Mouse (Mus musculus): ENCODE data around the gene Ampd2.

Ampd2 gene

DNA sequence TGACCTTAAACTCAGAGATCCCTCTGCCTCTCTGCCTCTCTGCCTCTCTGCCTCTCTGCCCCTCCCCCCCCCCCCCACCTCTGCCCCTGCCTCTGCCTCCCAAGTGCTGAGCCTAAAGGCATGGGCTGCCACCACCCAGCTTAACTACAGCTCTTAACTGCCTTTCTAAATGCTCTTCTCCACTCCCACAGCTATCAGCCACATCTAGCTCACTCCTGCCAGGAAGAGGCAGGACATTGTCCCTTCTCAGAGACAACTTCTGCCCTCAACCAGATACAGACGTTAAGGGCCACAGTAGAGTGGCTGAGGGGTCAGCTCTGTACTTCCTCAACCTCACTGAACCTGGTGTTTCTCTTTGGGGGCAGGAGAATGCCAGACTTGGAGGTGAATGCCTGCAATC is 17.6 kb downstream of the Ampd2 start:
- DNase-seq = no peak

DNA sequence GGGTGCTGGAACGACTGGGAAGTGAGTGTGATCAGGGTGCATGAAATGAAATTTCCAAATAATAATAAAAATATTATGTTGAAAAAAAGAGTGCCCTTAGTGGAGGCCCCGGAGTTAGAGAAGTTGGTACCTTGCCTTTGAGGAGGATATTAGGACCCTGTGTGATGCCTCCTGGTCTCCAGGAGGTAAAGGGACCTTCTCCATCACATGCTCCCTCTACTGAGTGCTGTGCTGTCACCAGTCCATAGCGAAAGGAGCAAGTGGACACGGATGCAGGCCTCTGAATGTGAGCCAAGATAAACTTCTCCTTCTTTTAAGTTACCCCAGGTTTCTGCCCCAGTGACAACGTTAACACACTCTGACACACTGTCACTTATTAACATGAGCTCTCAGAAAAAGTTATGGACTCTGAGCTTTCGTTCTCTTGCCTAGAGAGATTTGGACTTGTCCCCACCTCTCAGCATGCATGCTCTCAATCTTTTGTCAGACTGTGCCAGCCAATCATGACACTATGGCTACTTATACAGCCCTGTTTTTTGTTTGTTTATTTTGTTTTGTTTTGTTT is 19.0 kb downstream of the Ampd2 start:
- no peak for DNase-seq

DNA sequence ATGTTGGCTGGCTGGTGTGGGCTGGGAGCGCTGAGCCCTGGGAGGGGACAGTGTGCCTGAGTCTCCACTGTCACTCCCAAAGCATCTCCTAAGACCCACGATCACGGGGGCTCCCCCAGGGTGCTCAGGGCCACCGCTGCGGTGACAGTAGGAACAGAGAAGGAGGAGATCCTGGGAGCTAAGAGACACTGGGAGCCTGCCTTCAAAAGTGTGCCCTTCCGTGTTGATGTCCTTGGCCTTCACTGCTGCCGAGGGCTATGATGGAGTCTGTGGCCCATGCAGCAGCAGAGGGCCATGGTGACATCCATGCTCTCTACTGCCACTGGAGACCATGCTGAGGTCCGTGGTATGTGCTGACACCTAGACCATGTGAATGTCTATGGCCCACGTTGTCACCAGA is 20.9 kb downstream of the Ampd2 start:
- no peak for DNase-seq

DNA sequence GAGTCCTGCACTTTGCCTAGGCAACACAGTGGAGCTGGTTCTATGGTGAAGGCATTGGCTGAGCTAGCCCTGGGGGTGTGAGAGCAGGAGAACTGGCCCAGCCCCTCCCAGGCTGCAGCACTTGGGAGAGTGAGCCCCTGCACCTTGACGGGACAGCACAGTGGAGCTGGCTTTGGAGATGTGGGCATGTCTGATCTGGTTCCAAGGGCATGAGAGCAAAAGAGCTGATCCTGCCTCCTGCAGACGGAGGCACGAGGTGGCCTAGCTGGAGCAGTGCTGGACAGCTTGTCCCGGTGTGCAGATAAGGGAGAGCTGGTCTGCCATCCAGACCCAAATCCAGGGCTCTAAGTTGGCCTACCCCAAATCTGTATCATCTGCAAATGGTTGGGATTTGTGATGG is 21.8 kb downstream of the Ampd2 start:
- no peak for DNase-seq

DNA sequence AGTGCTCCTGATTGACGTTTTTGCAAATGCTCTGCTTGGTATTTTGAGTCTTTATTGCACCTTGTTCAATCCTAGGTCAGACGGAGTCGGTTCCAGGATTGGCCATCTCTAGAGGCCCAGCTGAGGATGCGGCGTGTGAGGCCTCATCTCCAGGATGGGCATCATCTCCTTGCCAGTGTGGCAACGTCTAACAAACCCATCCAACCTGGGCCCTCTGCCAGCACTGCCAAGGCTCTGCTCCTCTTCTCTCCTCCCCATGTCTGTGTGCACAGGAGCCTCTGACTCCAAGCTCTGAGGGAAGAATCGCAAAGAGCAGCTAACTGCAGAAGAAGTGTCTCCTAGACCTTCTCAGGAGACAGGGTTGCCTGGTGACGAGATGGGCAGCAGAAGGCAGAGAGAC is 23.8 kb downstream of the Ampd2 start:
- peak in 1 of 2 experiments; percentile 46 for DNase-seq

DNA sequence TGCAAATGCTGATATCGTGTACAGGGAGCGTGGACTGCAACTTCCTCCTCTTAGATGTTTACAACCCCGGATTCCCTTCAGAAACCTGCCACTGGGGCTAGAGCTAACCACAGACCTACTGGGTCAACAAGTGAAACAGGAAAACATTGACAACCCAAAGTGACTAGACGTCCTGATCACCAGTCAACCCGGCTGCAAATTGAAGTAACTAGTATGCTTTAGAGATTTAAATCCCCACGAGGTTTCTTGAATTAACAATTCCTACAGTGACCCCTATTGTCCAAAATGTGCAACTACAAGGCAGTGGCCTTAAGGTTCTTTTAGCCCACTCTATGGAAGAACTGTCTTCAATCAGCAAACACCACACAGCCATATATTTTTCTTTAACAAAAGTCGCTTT is 25.0 kb downstream of the Ampd2 start:
- DNase-seq = peak; percentile 72 to 82

DNA sequence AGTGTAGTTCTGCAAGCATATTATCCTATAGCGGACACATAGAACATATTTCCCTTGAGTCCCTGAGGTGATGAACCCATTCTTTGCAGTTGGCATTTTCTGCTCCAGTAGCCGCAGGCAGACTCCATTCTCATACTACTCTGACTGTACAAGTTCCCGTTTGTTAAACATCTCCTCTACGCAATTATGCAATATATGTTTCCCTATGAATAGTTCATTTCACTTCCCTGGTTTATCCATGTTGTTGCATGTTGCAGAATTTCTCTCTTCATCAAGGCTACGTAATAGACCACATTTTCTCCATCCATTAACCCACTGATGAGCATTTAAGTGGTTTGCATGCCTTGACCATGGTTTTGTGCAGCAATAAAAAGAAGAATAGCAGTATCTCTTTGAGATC is 36.0 kb downstream of the Ampd2 start:
- DNase-seq = no peak

DNA sequence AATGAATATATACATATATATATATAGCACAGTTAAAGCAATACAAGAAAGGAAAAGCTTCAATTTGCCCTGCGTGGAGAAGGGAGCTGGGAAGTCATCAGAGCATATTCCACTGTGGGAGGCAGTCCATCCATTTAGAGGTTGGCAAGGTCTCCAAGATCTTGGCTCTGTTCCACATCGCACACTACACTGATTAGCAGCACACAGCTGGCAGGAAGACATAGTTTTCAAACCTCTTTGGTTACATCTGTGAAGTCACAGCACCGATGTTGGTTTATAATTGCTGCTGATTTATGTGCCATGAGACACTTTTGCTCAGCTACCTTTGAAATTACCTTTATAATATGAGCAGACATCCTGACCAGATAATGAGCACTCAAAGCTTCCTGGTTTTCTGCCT is 38.1 kb downstream of the Ampd2 start:
- DNase-seq = peak in 1 of 2 experiments; percentile 17

DNA sequence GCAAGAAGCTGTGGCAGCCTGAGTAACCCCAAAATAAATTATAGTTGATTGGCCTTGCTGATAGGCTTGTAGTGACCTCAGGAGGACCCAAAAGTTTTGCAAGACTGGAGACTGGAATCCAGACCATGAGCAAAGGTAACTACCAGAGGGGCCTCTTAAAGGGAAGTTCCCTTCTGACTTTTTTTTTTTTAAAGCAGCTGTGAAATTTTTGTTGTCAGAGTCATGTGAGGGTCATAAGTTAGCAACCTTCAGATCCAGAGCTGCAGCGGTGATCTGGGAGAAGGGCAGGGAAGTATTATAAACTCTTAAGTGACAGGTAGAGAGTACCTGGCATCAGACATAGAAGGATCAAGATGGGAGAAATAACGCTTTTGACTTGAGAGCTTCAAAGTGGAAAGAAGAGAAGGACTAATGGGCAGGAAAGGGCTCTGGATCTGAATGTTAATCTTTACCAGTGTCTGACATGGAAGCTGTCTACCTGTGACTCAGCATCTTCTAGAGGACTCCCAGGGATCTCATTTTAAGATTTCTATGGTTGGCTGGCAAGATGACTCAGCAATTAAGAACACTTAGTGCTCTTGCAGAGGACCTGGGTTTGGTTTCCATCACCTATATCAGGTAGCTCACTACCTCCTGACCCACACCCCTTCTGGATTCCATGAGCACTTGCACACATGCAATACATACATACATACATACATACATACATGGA is 39.4 kb downstream of the Ampd2 start:
- DNase-seq = no peak

DNA sequence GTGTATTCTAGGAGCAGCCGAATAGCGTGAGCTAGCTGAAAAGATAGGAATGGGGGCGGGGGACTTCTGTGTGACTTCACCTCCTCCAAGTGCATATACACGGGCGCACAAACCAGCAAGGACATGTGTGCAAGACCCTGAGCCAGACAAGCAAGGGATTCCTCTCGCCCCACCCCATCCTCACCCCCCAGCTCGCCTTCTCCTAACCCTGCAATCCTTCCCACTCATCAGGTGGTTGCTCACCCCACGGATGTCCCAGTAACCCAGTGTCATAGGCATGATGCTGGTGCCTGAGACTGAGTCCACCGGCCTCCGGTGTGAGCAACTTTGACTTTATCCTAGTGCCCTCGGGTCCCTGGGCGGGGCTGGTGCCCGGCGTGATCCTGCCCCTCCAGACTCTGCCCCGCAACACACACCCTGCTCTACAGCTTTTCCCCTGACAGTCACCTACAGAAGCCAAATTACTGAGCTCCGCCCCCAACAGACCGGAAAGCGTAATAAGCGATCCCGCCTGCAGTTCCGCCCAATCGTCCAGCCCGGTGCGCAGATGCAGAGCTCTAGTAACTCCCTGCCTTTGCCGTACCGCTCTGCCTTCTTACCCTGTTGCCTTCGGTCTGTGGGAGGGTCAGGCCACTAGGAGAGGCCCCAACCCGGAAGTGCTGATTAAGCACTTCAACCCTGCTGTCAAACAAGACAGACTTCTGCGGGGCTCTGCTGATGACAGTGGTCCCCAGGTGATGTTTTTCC is 41.9 kb downstream of the Ampd2 start, which contains the start of gene Gstm4:
Gene Gstm4, minus strand, starts transcription at position 501 of the 747 bp plus-strand sequence.
- DNase-seq = peak; percentile 84 to 88

DNA sequence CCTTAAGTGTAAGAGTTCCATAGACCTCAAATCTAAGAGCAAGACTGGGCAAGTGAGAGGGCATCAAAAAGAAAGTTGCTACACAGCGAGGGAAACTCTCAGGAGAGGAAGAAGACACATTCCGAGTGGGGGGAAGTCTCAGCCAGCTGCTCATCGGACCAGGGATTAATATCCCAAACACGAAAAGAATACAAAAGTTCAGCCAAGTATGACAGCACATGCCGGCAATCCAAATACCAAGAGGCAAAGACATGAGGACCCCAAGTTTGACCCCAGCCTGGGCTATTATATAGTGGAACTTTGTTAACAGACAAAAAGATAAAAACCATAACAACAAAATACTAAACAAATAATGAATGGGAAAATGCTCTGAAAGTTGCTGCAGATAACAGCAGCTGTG is 53.3 kb downstream of the Ampd2 start:
- no peak for DNase-seq

DNA sequence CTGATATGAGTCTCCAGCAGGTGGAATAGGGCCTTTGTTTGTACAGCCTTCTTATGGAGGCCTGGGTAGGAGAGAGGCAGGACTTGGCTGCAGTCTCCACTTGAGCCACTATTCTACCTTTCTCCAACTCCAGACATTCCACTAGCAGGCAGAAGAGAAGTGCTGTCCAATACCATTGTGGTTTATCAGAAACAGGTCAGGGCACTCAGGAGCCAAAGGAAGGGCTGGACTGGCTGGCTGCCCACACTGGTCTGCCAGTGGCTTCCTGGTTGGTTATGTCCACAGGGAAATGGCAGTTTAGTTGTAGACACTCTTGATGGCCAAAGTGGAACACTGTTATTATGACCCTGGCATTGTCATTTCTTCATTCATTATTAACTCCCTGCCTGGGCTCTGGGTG is 54.3 kb downstream of the Ampd2 start:
- no peak for DNase-seq

DNA sequence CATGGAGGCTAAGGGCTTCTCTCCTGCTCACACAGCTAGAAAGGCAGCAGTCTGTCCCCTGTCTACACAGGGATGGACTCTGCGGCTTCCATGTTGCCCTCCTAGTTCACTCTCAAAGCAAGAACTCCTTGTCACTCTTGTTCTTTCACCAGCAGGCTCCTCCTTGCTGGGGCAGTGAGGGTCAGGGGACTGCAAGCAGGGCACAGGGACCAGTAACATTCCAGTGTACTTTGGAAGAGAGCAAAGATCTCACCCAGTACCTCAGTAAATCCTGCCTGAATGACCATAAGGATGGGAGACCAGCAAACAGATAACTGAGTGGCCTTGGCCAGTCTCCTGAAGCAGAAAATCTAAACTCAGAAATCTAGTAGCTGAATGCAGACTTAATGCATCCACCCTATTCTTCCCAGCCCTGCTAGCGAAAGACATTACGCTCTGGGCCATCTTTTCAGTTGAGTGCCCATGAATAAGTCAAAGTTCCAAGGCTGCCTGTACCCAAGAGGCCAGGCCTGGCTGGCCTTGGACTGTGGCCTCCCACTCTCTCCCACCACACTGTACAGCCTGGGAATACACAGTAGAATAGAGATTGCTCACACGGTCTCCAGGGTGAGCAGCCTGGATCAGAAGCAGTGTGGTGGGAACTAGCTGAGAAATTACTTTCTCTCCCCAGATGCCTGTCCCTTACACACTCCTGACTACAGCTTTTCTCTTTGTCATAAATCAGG is 57.6 kb downstream of the Ampd2 start:
- no peak for DNase-seq

DNA sequence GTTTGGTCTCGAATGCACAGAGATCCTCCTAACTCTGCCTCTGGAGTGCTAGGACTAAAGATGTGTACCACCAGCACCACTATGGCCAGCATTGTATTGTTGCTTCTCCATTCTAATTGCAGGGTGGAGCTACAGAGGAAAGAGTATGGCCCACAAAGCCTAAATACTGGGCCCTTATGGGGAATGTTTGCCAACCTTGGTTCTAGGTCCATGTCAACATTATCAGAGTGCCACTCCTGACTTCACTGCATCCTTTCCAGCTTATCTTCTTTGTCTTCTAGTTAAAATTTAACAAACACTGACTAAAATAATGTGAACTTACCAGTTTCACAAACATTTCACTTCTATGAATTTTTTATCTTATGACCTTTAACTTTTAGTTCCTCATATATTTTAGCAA is 59.9 kb downstream of the Ampd2 start:
- no peak for DNase-seq

DNA sequence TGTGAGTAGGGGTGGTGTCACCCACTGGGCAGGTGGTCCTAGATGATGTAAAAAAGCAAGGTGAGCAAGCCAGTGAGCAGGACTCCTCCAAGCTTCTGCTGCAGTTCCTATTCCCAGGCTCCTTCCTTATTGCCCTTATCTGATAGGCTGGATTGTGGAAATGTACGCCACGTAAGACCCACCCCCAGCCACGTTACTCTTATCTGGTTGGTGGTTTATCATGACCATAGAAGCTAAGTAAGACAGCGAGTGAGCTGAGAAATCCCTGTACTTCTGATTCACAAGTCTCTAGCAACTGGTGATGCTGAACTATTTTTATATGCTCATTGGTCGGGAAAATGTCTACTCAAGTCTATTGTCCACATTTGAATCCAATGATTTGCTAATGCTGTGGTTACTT is 60.4 kb downstream of the Ampd2 start:
- no peak for DNase-seq

DNA sequence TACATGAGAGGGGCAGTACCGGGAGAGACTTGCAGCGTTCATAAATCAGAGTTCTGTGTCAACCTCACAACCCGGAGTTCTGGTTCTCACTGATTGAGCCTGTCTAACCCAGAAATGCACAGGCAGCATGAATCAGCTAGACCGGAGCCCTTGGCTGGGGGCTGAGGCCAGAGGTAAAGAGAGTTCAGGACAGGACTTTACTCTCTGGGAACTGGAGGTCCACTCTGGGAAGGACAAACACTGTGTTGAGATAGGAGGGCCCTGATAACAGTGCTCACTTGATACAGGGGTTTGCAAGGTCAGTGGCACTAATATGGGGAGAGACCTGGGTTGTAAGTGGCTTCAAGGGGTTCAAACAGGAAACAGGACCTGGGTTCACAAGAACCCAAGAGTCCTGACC is 61.1 kb downstream of the Ampd2 start:
- DNase-seq = no peak
